Mouse (Mus musculus) MEL (cell line): ENCODE measurements around the gene Myo10. TPM values are rescaled to one million over a fixed set of nuclear protein-coding genes. Genes with fewer than 3 reads are reported as not detected.

ENCODE experiments used
- DNase-seq: peaks from one replicate; pipeline ENCODE4 v3.0.0; 2011; ENCODE audit warnings: low read depth, low spot score
- H3K27ac ChIP-seq: 2 replicates; pipeline ENCODE4 v1.5.1; 2012; ENCODE audit warnings: low read depth, mild to moderate bottlenecking, control low read depth, low read length, moderate library complexity; ENCODE audit not compliant: control insufficient read depth
- H3K27me3 ChIP-seq, 2 experiments: fragments of 150-350 bp in 1 of 2; sonication (generic) in 1 of 2; 2 replicates each; pipeline ENCODE4 v1.6.1; 2012; ENCODE audit warnings: low read length in 2 of 2, mild to moderate bottlenecking in 2 of 2, improper control_type of control experiment in 1 of 2, moderate library complexity in 1 of 2; ENCODE audit not compliant: insufficient read depth in 2 of 2, control insufficient read depth in 1 of 2
- H3K36me3 ChIP-seq, 2 experiments: 2 replicates each; pipeline ENCODE4 v1.6.1; 2012 to 2014; ENCODE audit warnings: low read length in 2 of 2, improper control_type of control experiment in 1 of 2, inconsistent platforms in 1 of 2, mild to moderate bottlenecking in 1 of 2; ENCODE audit not compliant: insufficient read depth in 2 of 2, control insufficient read depth in 1 of 2
- H3K4me1 ChIP-seq, 2 experiments: fragments of 150-350 bp in 1 of 2; sonication (generic) in 1 of 2; 2 replicates each; pipeline ENCODE4 v1.6.1; 2012; ENCODE audit warnings: low read length in 2 of 2, improper control_type of control experiment in 1 of 2, mild to moderate bottlenecking in 1 of 2; ENCODE audit not compliant: insufficient read depth in 2 of 2, control insufficient read depth in 1 of 2
- H3K4me3 ChIP-seq, 2 experiments: fragments of 150-350 bp in 1 of 2; sonication (generic) in 1 of 2; 2 replicates each; pipeline ENCODE4 v1.5.1; 2012; ENCODE audit warnings: low read depth in 2 of 2, low read length in 2 of 2, mild to moderate bottlenecking in 2 of 2, moderate library complexity in 2 of 2, control low read depth in 1 of 2, improper control_type of control experiment in 1 of 2; ENCODE audit not compliant: control insufficient read depth in 1 of 2, insufficient read depth in 1 of 2
- H3K79me2 ChIP-seq: 2 replicates; pipeline ENCODE4 v1.6.1; 2012; ENCODE audit warnings: mild to moderate bottlenecking, low read length, moderate library complexity; ENCODE audit not compliant: control insufficient read depth, poor library complexity, insufficient read depth
- H3K9ac ChIP-seq: 2 replicates; pipeline ENCODE4 v1.6.1; 2012; ENCODE audit warnings: low read depth, mild to moderate bottlenecking, control low read depth, low read length, moderate library complexity; ENCODE audit not compliant: control insufficient read depth, poor library complexity, severe bottlenecking
- H3K9me3 ChIP-seq: fragments of 150-350 bp; sonication (generic); replicated peaks from 2 replicates; pipeline ENCODE4 v1.6.1; 2012; ENCODE audit warnings: mild to moderate bottlenecking, low read length, improper control_type of control experiment, moderate library complexity; ENCODE audit not compliant: insufficient read depth
- CHD1 ChIP-seq: IDR thresholded peaks from 2 replicates; pipeline ENCODE4 v1.6.1; 2012; ENCODE audit warnings: low read depth, mild to moderate bottlenecking, inconsistent platforms, low read length, improper control_type of control experiment
- CHD2 ChIP-seq: IDR thresholded peaks from 2 replicates; pipeline ENCODE4 v1.6.1; 2011; ENCODE audit warnings: low read length, improper control_type of control experiment
- ELF1 ChIP-seq: IDR thresholded peaks from 2 replicates; pipeline ENCODE4 v1.6.1; 2014; ENCODE audit warnings: low read depth, mild to moderate bottlenecking, inconsistent platforms, low read length, improper control_type of control experiment, moderate library complexity
- ETS1 ChIP-seq: IDR thresholded peaks from 2 replicates; pipeline ENCODE4 v1.6.1; 2012; ENCODE audit warnings: low read depth, mild to moderate bottlenecking, inconsistent platforms, low read length, improper control_type of control experiment, moderate library complexity
- GABPA ChIP-seq: IDR thresholded peaks from 2 replicates; pipeline ENCODE4 v1.6.1; 2012; ENCODE audit warnings: low read depth, mild to moderate bottlenecking, inconsistent platforms, low read length, improper control_type of control experiment, moderate library complexity
- KAT2A ChIP-seq: conservative IDR thresholded peaks from 2 replicates; pipeline ENCODE4 v1.6.1; 2012; ENCODE audit warnings: low read depth, low read length, improper control_type of control experiment, inconsistent platforms
- MAFK ChIP-seq: IDR thresholded peaks from 2 replicates; pipeline ENCODE4 v1.6.1; 2011; ENCODE audit warnings: low read depth, mild to moderate bottlenecking, low read length, improper control_type of control experiment, borderline replicate concordance
- MEF2A ChIP-seq: IDR thresholded peaks from 2 replicates; pipeline ENCODE4 v1.6.1; 2014; ENCODE audit warnings: low read depth, mild to moderate bottlenecking, inconsistent platforms, low read length, improper control_type of control experiment; ENCODE audit not compliant: poor library complexity, insufficient replicate concordance, severe bottlenecking; ENCODE audit errors: extremely low read depth
- MYC ChIP-seq: IDR thresholded peaks from 2 replicates; pipeline ENCODE4 v1.6.1; 2011; ENCODE audit warnings: low read depth, mild to moderate bottlenecking, low read length, improper control_type of control experiment, moderate library complexity
- NELFE ChIP-seq: IDR thresholded peaks from 2 replicates; pipeline ENCODE4 v1.6.1; 2011; ENCODE audit warnings: low read depth, low read length, improper control_type of control experiment
- POLR2AphosphoS2 ChIP-seq: IDR thresholded peaks from 2 replicates; pipeline ENCODE4 v1.6.1; 2011; ENCODE audit warnings: low read length, improper control_type of control experiment
- RAD21 ChIP-seq: IDR thresholded peaks from 2 replicates; pipeline ENCODE4 v1.6.1; 2011; ENCODE audit warnings: mild to moderate bottlenecking, low read depth, low read length, improper control_type of control experiment
- SIN3A ChIP-seq: IDR thresholded peaks from 2 replicates; pipeline ENCODE4 v1.6.1; 2012; ENCODE audit warnings: low read length, improper control_type of control experiment, inconsistent platforms
- TAL1 ChIP-seq: IDR thresholded peaks from 2 replicates; pipeline ENCODE4 v1.6.1; 2012; ENCODE audit warnings: mild to moderate bottlenecking, inconsistent platforms, low read length, moderate library complexity, mixed read lengths
- USF1 ChIP-seq: IDR thresholded peaks from 2 replicates; pipeline ENCODE4 v1.6.1; 2014; ENCODE audit warnings: low read depth, mild to moderate bottlenecking, inconsistent platforms, low read length, improper control_type of control experiment, moderate library complexity
- USF2 ChIP-seq, 2 experiments: IDR thresholded peaks; 2 replicates each; pipeline ENCODE4 v1.6.1; 2011 to 2012; ENCODE audit warnings: improper control_type of control experiment in 2 of 2, low read length in 2 of 2, borderline replicate concordance in 1 of 2, inconsistent platforms in 1 of 2, low read depth in 1 of 2, mild to moderate bottlenecking in 1 of 2; ENCODE audit not compliant: insufficient read depth in 1 of 2
- ZC3H11A ChIP-seq: IDR thresholded peaks from 2 replicates; pipeline ENCODE4 v1.6.1; 2012; ENCODE audit warnings: low read depth, mild to moderate bottlenecking, inconsistent platforms, low read length, improper control_type of control experiment
- ZNF384 ChIP-seq: IDR thresholded peaks from 2 replicates; pipeline ENCODE4 v1.6.1; 2012; ENCODE audit warnings: low read depth, mild to moderate bottlenecking, inconsistent platforms, low read length, improper control_type of control experiment
- polyA plus RNA-seq, 2 experiments: library from polyadenylated mRNA; stranded (reverse) in 1 of 2; unstranded in 1 of 2; fragments of >175 nt in 1 of 2; fragments of >200 nt in 1 of 2; gene quantifications; 2 replicates each; pipeline versions ENCODE4 v1.2.1 to v1.2.4; 2012; ENCODE audit warnings: low replicate concordance in 2 of 2, low read depth in 1 of 2; ENCODE audit not compliant: insufficient read length in 2 of 2, insufficient read depth in 1 of 2, missing spikeins in 1 of 2
- total RNA-seq: library from RNA; depleted of rRNA; stranded (reverse); fragments of 300-350 nt; gene quantifications from 2 replicates; pipeline ENCODE4 v1.2.3, GENCODE M21; 2012

Myo10 gene
- total and polyA plus RNA-seq, 3 experiments = 0.01 TPM; not detected in 2

GRCm38 (mm10) chr15:25802194-25802593, 179.9 kb downstream of the Myo10 start:
- H3K27me3 ChIP-seq = no peaks in the 10 kb centered on the region
- H3K27ac ChIP-seq = no peak overlapping the region
- no peak overlapping the region for H3K4me3 ChIP-seq
- H3K36me3 ChIP-seq = no peaks in the 10 kb centered on the region
- no peak for DNase-seq
- no peaks in the 10 kb centered on the region for H3K4me1 ChIP-seq
- no peaks in the 10 kb centered on the region for H3K79me2 ChIP-seq
- H3K9me3 ChIP-seq = no peaks in the 10 kb centered on the region
- H3K9ac ChIP-seq = no peak overlapping the region
- TF ChIP-seq SIN3A (no peak), RAD21 (no peak), MYC (no peak)

- Histone ChIP-seq H3K27ac (no peak overlapping the region), H3K79me2 (no peaks in the 10 kb centered on the region), H3K9ac (no peak overlapping the region), H3K4me1 (no peaks in the 10 kb centered on the region), H3K4me3 (no peak overlapping the region), H3K9me3 (no peaks in the 10 kb centered on the region), H3K36me3 (no peaks in the 10 kb centered on the region), H3K27me3 (no peaks in the 10 kb centered on the region)
- no peak for DNase-seq
- no peak for TF ChIP-seq MEF2A
- TF ChIP-seq NELFE = no peak
- TF ChIP-seq TAL1 = no peak
- no peak for TF ChIP-seq USF2 (IDR thresholded peaks at IDR 0.05; ENCODE audit: borderline replicate concordance in 1 of 2, insufficient read depth in 1 of 2, low read depth in 1 of 2, low read length in 2 of 2)
- no peak for TF ChIP-seq MAFK
- no peak for TF ChIP-seq POLR2AphosphoS2
- no peak for TF ChIP-seq CHD1
- TF ChIP-seq ZC3H11A = no peak
- no peak for TF ChIP-seq SIN3A
- no peak for TF ChIP-seq USF1
- TF ChIP-seq ELF1 = no peak
- TF ChIP-seq ETS1 = no peak
- no peak for TF ChIP-seq KAT2A
- no peak for TF ChIP-seq CHD2
- no peak for TF ChIP-seq MYC
- no peak for TF ChIP-seq ZNF384
- no peak for TF ChIP-seq GABPA
Observed at GRCm38 (mm10) chr15:25803111-25803510, 180.8 kb downstream of the Myo10 start.
